In genomic region chr2:75756704-75757638, GRCm38 (mm10) we compare ENCODE assay signal across 11 mouse cellular contexts. TPM values are rescaled to one million over a fixed set of nuclear protein-coding genes. Genes with fewer than 3 reads are reported as not detected.
DNase-seq lines count a peak whose midpoint lies in the region; ATAC-seq and TF ChIP-seq lines count a peak whose summit lies in the region.
"Had no signal": no experiment of that assay in that cellular context is flagged by ENCODE, and none has a peak within 500 bp of the region (broad histone marks: within the 10 kb centered on the region; RNA-seq: fewer than 3 reads in every experiment).

No protein-coding gene starts in this region.

- no peak for ATAC-seq in kidney, embryonic 15.5 days (replicated peaks; ENCODE audit: low FRiP score)
- peak; percentile 88 for ATAC-seq in limb, embryonic 13.5 days (ENCODE audit: low FRiP score, low read depth)

- TF ChIP-seq POLR2A in bone marrow macrophage, adult 2 months (IDR thresholded peaks at IDR 0.05; ENCODE audit: borderline replicate concordance, low read depth, low read length) = no peak

- no peaks in the 10 kb centered on the region for H3K9me3 ChIP-seq in kidney, embryonic 15.5 days (replicated peaks)
- no peaks in the 10 kb centered on the region for H3K9me3 ChIP-seq in limb, embryonic 13.5 days
- H3K9me3 ChIP-seq: liver, embryonic 15.5 days; neural tube, embryonic 12.5 days had no signal

- peak overlapping the region; percentile 24; the same call in 1 of the 2 replicates for H3K4me2 ChIP-seq in kidney, embryonic 15.5 days
- peak overlapping the region; percentile 48 for H3K4me2 ChIP-seq in limb, embryonic 13.5 days (replicated peaks)
- H3K4me2 ChIP-seq: liver, embryonic 15.5 days; neural tube, embryonic 12.5 days had no signal

- WGBS in kidney, embryonic 15.5 days = 48% methylated on average over 16 of the region's 16 CpGs
- 20% methylated on average over 16 of the region's 16 CpGs for WGBS in limb, embryonic 13.5 days

- no peaks in the 10 kb centered on the region for H3K27me3 ChIP-seq in kidney, embryonic 15.5 days
- H3K27me3 ChIP-seq in limb, embryonic 13.5 days = no peaks in the 10 kb centered on the region
- H3K27me3 ChIP-seq: liver, embryonic 15.5 days; neural tube, embryonic 12.5 days had no signal

- H3K4me1 ChIP-seq in kidney, embryonic 15.5 days = peaks cover 16% of the 10 kb centered on the region
- H3K4me1 ChIP-seq in bone marrow macrophage, adult 2 months (ENCODE audit: control insufficient read depth, insufficient read depth, low read length) = peaks cover 54% of the 10 kb centered on the region
- H3K4me1 ChIP-seq in limb, embryonic 13.5 days = peaks cover 34% of the 10 kb centered on the region
- H3K4me1 ChIP-seq: neural tube, embryonic 12.5 days had no signal

- no peaks in the 10 kb centered on the region for H3K36me3 ChIP-seq in kidney, embryonic 15.5 days
- H3K36me3 ChIP-seq in limb, embryonic 13.5 days = no peaks in the 10 kb centered on the region
- H3K36me3 ChIP-seq: liver, embryonic 15.5 days; neural tube, embryonic 12.5 days had no signal

- no peak for TF ChIP-seq CTCF in bone marrow macrophage, adult 2 months (IDR thresholded peaks at IDR 0.05; ENCODE audit: low read depth, low read length)

- H3K27ac ChIP-seq in kidney, embryonic 15.5 days = peak overlapping the region; percentile 37
- H3K27ac ChIP-seq in bone marrow macrophage, adult 2 months (ENCODE audit: insufficient read depth, low read depth, low read length) = peak overlapping the region; percentile 82
- H3K27ac ChIP-seq in limb, embryonic 13.5 days = peak overlapping the region; percentile 73; the same call in 1 of the 2 replicates
- H3K27ac ChIP-seq: liver, embryonic 15.5 days; neural tube, embryonic 12.5 days had no signal

- DNase-seq in kidney, adult 9 months = no peak
- peak; percentile 61 for DNase-seq in fibroblast of lung, adult 2 months (ENCODE audit: low read depth)
- no peak for DNase-seq in layer of hippocampus, postnatal 25 days (ENCODE audit: extremely low spot score in 1 of 2, low spot score in 1 of 2)
- DNase-seq in cerebellum, adult 8-10 months = no peak
- DNase-seq in adrenal gland, postnatal 14 days = no peak
- DNase-seq: kidney, postnatal 14 days had no signal

- no peak overlapping the region for H3K9ac ChIP-seq in kidney, embryonic 15.5 days
- H3K9ac ChIP-seq in limb, embryonic 13.5 days = no peak overlapping the region
- H3K9ac ChIP-seq: liver, embryonic 15.5 days; neural tube, embryonic 12.5 days had no signal

- no peak overlapping the region for H3K4me3 ChIP-seq in kidney, embryonic 15.5 days (replicated peaks)
- H3K4me3 ChIP-seq in bone marrow macrophage, adult 2 months (ENCODE audit: insufficient read depth, low read length) = peak overlapping the region; percentile 11; the same call in 1 of the 2 replicates
- H3K4me3 ChIP-seq in limb, embryonic 13.5 days = no peak overlapping the region
- H3K4me3 ChIP-seq: liver, embryonic 15.5 days; neural tube, embryonic 12.5 days had no signal

RNA-seq across cellular contexts. Expression of gene Nfe2l2, which starts 52.5 kb away (rescaled TPM):
- 70.2 and 71.2 TPM in 2 replicates for polyA plus RNA-seq in kidney, embryonic 15.5 days (2015; fragmentation: Nextera tagmentation; extraction: Ambion mirVana)
- polyA plus RNA-seq in bone marrow macrophage, adult 2 months (2012; ENCODE audit: insufficient read depth, insufficient read length, missing spikeins) = 266 and 269 TPM in 2 replicates
- 32.7 and 34.1 TPM in 2 replicates for polyA plus RNA-seq in limb, embryonic 13.5 days (2015; fragmentation: Nextera tagmentation; extraction: Ambion mirVana)
- total RNA-seq in layer of hippocampus, postnatal 25 days (2021) = 10 to 100 TPM; 12.1 to 12.3 TPM
- 93.6 and 103 TPM in 2 replicates for total RNA-seq in adrenal gland, postnatal 14 days (2021)
